Mouse (Mus musculus) heart, postnatal 36 days (tissue): Measurements from ENCODE around the gene Thsd1. TPM values are rescaled to one million over a fixed set of nuclear protein-coding genes. Genes with fewer than 3 reads are reported as not detected.
A peak's percentile ranks its signal among the peaks of the same experiment; 100 is the strongest.

Experiments used
- DNase-seq, 2 experiments: peaks; one replicate each; pipeline ENCODE4 v3.0.0; 2021 to 2022
- intact Hi-C: fragments of 180-260 bp; cut with DNase I; formaldehyde crosslinking; loops from one replicate; pipeline ENCODE4 v1.15.1; 2025
- total RNA-seq, 2 experiments: library from RNA; stranded (reverse); gene quantifications; 2 replicates each; pipeline ENCODE4 v1.2.3; 2021

Gene Thsd1
- 1 to 10 TPM; 5.9 to 6.9 TPM for total RNA-seq

- intact Hi-C loops = loop anchor here (1.0 to 2.0 kb wide), 3 partner anchors 19 to 34 kb away; partner anchors contain the start of gene Vps36
- peak; percentile 73 to 75 for DNase-seq
These were observed at the start of gene Thsd1 for GRCm38 (mm10) chr8:22227061-22227877. Gene Thsd1, plus strand, starts transcription at chr8:22227313.

GRCm38 (mm10) chr8:22184884-22185283 lies 42.2 kb upstream of the Thsd1 start:
- intact Hi-C loops = loop anchor here (2.0 kb wide), 1 partner anchor 18 kb away; the partner anchor contains the start of gene Nek3
- DNase-seq = no peak

- intact Hi-C loops = loop anchor here (2.0 kb wide), 1 partner anchor 19 kb away; the partner anchor contains the start of gene Nek3
- DNase-seq = peak; percentile 88
These were observed 41.4 kb upstream of the Thsd1 start, which contains the start of gene Ckap2 for GRCm38 (mm10) chr8:22185431-22186397. Gene Ckap2, minus strand, starts transcription at chr8:22185819.

- intact Hi-C loops = loop anchor here (1.0 to 10.0 kb wide), 5 partner anchors 34 to 204 kb away; partner anchors contain the start of genes Slc25a15 and Thsd1
- DNase-seq = peak; percentile 93 to 96
These were observed 34.3 kb upstream of the Thsd1 start, which contains the start of gene Vps36 for GRCm38 (mm10) chr8:22192660-22193431. Gene Vps36, plus strand, starts transcription at chr8:22192809.

GRCm38 (mm10) chr8:22193432-22194010 lies 33.6 kb upstream of the Thsd1 start:
- intact Hi-C loops = loop anchor here (2.0 to 10.0 kb wide), 4 partner anchors 33 to 204 kb away; partner anchors contain the start of genes Slc25a15 and Thsd1
- no peak for DNase-seq

GRCm38 (mm10) chr8:22197914-22198313 lies 29.2 kb upstream of the Thsd1 start:
- DNase-seq = no peak
- intact Hi-C loops = loop anchor here (10.0 kb wide), 1 partner anchor 107 kb away; no protein-coding TSS in a partner anchor

GRCm38 (mm10) chr8:22199481-22199880 lies 27.6 kb upstream of the Thsd1 start:
- intact Hi-C loops = loop anchor here (10.0 kb wide), 1 partner anchor 105 kb away; no protein-coding TSS in a partner anchor
- DNase-seq = no peak

GRCm38 (mm10) chr8:22207535-22207934 lies 19.6 kb upstream of the Thsd1 start:
- intact Hi-C loops = no loop called here
- DNase-seq = no peak

GRCm38 (mm10) chr8:22209012-22209411 lies 18.1 kb upstream of the Thsd1 start:
- DNase-seq = peak in 1 of 2 experiments; percentile 20
- intact Hi-C loops = no loop called here

- peak in 1 of 2 experiments; percentile 19 for DNase-seq
- intact Hi-C loops = no loop called here
These were observed 12.3 kb upstream of the Thsd1 start for GRCm38 (mm10) chr8:22214826-22215225.

GRCm38 (mm10) chr8:22226361-22226760 lies 752 bp upstream of the Thsd1 start:
- intact Hi-C loops = loop anchor here (2.0 kb wide), 1 partner anchor 34 kb away; the partner anchor contains the start of gene Vps36
- no peak for DNase-seq

GRCm38 (mm10) chr8:22228621-22229020 lies 1.5 kb downstream of the Thsd1 start:
- intact Hi-C loops = no loop called here
- peak; percentile 6 to 35 for DNase-seq

- no peak for DNase-seq
- intact Hi-C loops = no loop called here
These were observed 15.9 kb downstream of the Thsd1 start for GRCm38 (mm10) chr8:22242986-22243385.

- intact Hi-C loops = no loop called here
- no peak for DNase-seq
These were observed 18.6 kb downstream of the Thsd1 start for GRCm38 (mm10) chr8:22245663-22246062.

GRCm38 (mm10) chr8:22247956-22248355 lies 20.8 kb downstream of the Thsd1 start:
- DNase-seq = no peak
- intact Hi-C loops = no loop called here

GRCm38 (mm10) chr8:22249080-22249479 lies 22.0 kb downstream of the Thsd1 start:
- intact Hi-C loops = no loop called here

GRCm38 (mm10) chr8:22258946-22259450 lies 31.9 kb downstream of the Thsd1 start:
- DNase-seq = peak; percentile 26 to 36
- intact Hi-C loops = no loop called here

More at GRCm38 (mm10) chr8:22249080-22249479, 22.0 kb downstream of the Thsd1 start:
- DNase-seq = no peak

GRCm38 (mm10) chr8:22259531-22259930 lies 32.4 kb downstream of the Thsd1 start:
- intact Hi-C loops = no loop called here
- DNase-seq = no peak
